Mouse (Mus musculus): Measurements from ENCODE around the gene Lmo7. TPM values are rescaled to one million over a fixed set of nuclear protein-coding genes. Genes with fewer than 3 reads are reported as not detected.

Gene Lmo7
- polyA plus RNA-seq, 1 experiment from 2014 or later, result 29.1 TPM

- Histone ChIP-seq H3K9me3 (replicated peaks; ENCODE audit: control insufficient read depth, low read length) (no peaks in the 10 kb centered on the region), H3K4me3 (replicated peaks; ENCODE audit: low read length) (no peak overlapping the region), H3K9ac (ENCODE audit: low read length) (no peak overlapping the region), H3K27ac (ENCODE audit: low read length) (no peak overlapping the region; the same call in 1 of the 2 replicates), H3K36me3 (ENCODE audit: control insufficient read depth, insufficient read depth, low read length) (no peaks in the 10 kb centered on the region), H3K27me3 (ENCODE audit: control insufficient read depth, insufficient read depth, low read length) (no peaks in the 10 kb centered on the region), H3K4me2 (ENCODE audit: low read depth, low read length) (no peak overlapping the region), H3K4me1 (ENCODE audit: control insufficient read depth, insufficient read depth, low read length) (peaks cover 10% of the 10 kb centered on the region)
- ATAC-seq (ENCODE audit: insufficient read depth, low FRiP score), result no peak
- WGBS, result 66% methylated on average over 9 of the region's 9 CpGs
Measured at GRCm38 (mm10) chr14:101870171-101870902, 140.6 kb downstream of the Lmo7 start.

- WGBS, result 56% methylated on average over 3 of the region's 3 CpGs
- no peaks in the 10 kb centered on the region for H3K9me3 ChIP-seq (replicated peaks; ENCODE audit: control insufficient read depth, low read length)
- ATAC-seq (ENCODE audit: insufficient read depth, low FRiP score), result peak; percentile 59; the same call in 1 of the 2 replicates
- no peaks in the 10 kb centered on the region for H3K36me3 ChIP-seq (ENCODE audit: control insufficient read depth, insufficient read depth, low read length)
- peaks cover 10% of the 10 kb centered on the region for H3K4me1 ChIP-seq (ENCODE audit: control insufficient read depth, insufficient read depth, low read length)
- H3K4me3 ChIP-seq (replicated peaks; ENCODE audit: low read length), result no peak overlapping the region
- H3K9ac ChIP-seq (ENCODE audit: low read length), result no peak overlapping the region
- peak overlapping the region; percentile 28 for H3K27ac ChIP-seq (ENCODE audit: low read length)
- H3K27me3 ChIP-seq (ENCODE audit: control insufficient read depth, insufficient read depth, low read length), result no peaks in the 10 kb centered on the region
- no peak overlapping the region for H3K4me2 ChIP-seq (ENCODE audit: low read depth, low read length)
Measured at GRCm38 (mm10) chr14:101872846-101873245, 143.1 kb downstream of the Lmo7 start.

DNA sequence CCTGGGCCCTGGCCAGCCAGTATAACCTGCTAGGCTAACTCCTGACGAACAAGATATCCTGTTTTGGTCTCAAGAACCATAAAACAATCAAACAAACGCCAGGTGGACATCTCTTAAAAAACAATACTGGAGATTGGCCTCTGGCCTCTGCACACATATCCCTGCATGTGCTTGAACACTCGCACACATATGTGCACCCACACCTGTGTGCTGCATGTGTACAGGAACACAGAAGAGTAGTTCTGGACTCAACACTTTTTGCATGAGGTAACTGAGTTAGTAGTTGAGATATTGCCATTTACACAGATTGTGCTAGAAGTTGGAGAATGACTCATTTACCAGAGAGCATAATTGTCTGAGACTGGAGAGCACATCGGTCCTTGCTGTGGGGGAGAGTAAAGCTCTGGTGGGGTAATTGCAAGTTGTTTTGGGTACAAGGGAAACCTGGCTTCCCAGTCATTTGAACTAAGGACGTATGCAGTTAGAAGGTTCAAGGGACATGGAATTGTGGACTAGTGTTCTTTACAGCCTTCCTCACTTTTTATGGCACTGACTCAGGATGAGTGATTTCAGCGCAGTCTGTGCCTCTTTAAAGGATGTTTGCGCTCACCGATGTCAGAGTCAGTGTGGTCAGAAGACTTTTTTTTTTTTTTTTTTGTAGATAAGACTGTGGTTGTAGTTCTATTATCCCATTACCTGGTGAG lies 148.7 kb downstream of the Lmo7 start:
- Histone ChIP-seq H3K9ac (ENCODE audit: low read length) (no peak overlapping the region), H3K4me2 (ENCODE audit: low read depth, low read length) (no peak overlapping the region)
- 73% methylated on average over 8 of the region's 8 CpGs for WGBS

DNA sequence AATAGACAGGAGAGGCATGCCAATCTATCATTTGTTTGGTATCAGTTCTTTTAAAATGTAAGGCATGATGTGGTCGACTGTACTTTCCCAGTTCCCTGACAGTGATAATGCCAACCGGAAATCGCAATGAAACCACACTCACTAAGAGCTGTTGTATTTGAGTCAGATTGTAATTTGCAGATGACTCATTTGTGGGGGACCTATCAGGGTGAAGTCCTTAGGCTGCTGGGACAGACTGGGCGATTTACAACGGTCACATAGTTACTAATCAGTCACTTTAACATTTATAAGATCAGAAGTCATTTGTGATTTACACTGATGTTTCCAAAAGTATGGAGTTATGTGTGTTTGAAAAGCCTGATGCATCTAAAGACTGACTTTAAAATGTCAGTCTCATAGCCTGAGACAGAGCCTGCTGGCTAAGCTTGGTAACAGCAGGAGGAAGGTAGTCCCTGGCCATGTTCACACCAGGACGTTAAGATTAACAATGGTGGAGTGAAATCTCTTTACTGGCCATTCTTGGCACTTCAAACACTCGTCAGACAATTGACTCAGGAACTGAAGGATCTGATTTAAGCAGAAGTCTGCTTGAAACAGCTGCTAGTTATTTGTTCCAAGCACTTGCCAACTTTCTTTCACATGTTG lies 149.4 kb downstream of the Lmo7 start:
- Histone ChIP-seq H3K36me3 (ENCODE audit: control insufficient read depth, insufficient read depth, low read length) (no peaks in the 10 kb centered on the region), H3K27me3 (ENCODE audit: control insufficient read depth, insufficient read depth, low read length) (no peaks in the 10 kb centered on the region), H3K4me1 (ENCODE audit: control insufficient read depth, insufficient read depth, low read length) (no peaks in the 10 kb centered on the region), H3K9me3 (replicated peaks; ENCODE audit: control insufficient read depth, low read length) (no peaks in the 10 kb centered on the region), H3K9ac (ENCODE audit: low read length) (no peak overlapping the region), H3K27ac (ENCODE audit: low read length) (no peak overlapping the region), H3K4me3 (replicated peaks; ENCODE audit: low read length) (no peak overlapping the region), H3K4me2 (ENCODE audit: low read depth, low read length) (no peak overlapping the region)
- 45% methylated on average over 7 of the region's 7 CpGs for WGBS
- no peak for ATAC-seq (ENCODE audit: insufficient read depth, low FRiP score)

More for the DNA sequence above, 148.7 kb downstream of the Lmo7 start:
- H3K36me3 ChIP-seq (ENCODE audit: control insufficient read depth, insufficient read depth, low read length), result no peaks in the 10 kb centered on the region
- no peaks in the 10 kb centered on the region for H3K4me1 ChIP-seq (ENCODE audit: control insufficient read depth, insufficient read depth, low read length)
- H3K27me3 ChIP-seq (ENCODE audit: control insufficient read depth, insufficient read depth, low read length), result no peaks in the 10 kb centered on the region
- no peaks in the 10 kb centered on the region for H3K9me3 ChIP-seq (replicated peaks; ENCODE audit: control insufficient read depth, low read length)
- no peak for ATAC-seq (ENCODE audit: insufficient read depth, low FRiP score)
- H3K27ac ChIP-seq (ENCODE audit: low read length), result no peak overlapping the region
- no peak overlapping the region for H3K4me3 ChIP-seq (replicated peaks; ENCODE audit: low read length)

DNA sequence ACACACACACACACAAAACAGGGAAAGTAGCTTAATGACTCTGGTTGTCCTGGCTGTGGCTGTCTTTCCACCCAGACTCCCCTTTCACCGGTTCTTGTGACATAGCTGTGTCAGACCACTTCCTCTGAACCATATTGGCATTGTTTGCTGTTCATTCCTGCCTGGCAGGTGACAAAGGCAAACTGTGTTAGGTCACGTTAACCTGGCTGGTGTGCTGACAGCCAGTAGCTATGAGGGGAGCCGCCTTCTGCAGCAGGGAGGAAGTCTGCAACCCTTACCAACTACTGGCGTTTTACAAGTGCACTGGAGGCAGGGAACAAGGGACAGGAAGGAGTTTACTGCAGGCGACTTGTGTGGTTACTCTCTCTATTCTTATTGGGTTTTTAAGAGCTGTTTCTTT lies 153.2 kb downstream of the Lmo7 start:
- no peaks in the 10 kb centered on the region for H3K9me3 ChIP-seq (replicated peaks; ENCODE audit: control insufficient read depth, low read length)
- no peak overlapping the region for H3K9ac ChIP-seq (ENCODE audit: low read length)
- peaks cover 2% of the 10 kb centered on the region; the same call in 1 of the 2 replicates for H3K36me3 ChIP-seq (ENCODE audit: control insufficient read depth, insufficient read depth, low read length)
- no peak overlapping the region for H3K4me2 ChIP-seq (ENCODE audit: low read depth, low read length)
- H3K4me3 ChIP-seq (replicated peaks; ENCODE audit: low read length), result no peak overlapping the region
- H3K27ac ChIP-seq (ENCODE audit: low read length), result no peak overlapping the region
- WGBS, result 16% methylated on average over 5 of the region's 5 CpGs
- H3K27me3 ChIP-seq (ENCODE audit: control insufficient read depth, insufficient read depth, low read length), result no peaks in the 10 kb centered on the region
- H3K4me1 ChIP-seq (ENCODE audit: control insufficient read depth, insufficient read depth, low read length), result no peaks in the 10 kb centered on the region
- peak; percentile 81 for ATAC-seq (ENCODE audit: insufficient read depth, low FRiP score)

GRCm38 (mm10) chr14:101883787-101884186 lies 154.0 kb downstream of the Lmo7 start:
- Histone ChIP-seq H3K27ac (ENCODE audit: low read length) (no peak overlapping the region), H3K36me3 (ENCODE audit: control insufficient read depth, insufficient read depth, low read length) (peaks cover 2% of the 10 kb centered on the region; the same call in 1 of the 2 replicates), H3K27me3 (ENCODE audit: control insufficient read depth, insufficient read depth, low read length) (no peaks in the 10 kb centered on the region), H3K4me2 (ENCODE audit: low read depth, low read length) (no peak overlapping the region), H3K4me3 (replicated peaks; ENCODE audit: low read length) (no peak overlapping the region), H3K9me3 (replicated peaks; ENCODE audit: control insufficient read depth, low read length) (no peaks in the 10 kb centered on the region), H3K4me1 (ENCODE audit: control insufficient read depth, insufficient read depth, low read length) (no peaks in the 10 kb centered on the region), H3K9ac (ENCODE audit: low read length) (no peak overlapping the region)
- 73% methylated on average over 6 of the region's 6 CpGs for WGBS
- no peak for ATAC-seq (ENCODE audit: insufficient read depth, low FRiP score)

GRCm38 (mm10) chr14:101886320-101886719 lies 156.6 kb downstream of the Lmo7 start:
- 95% methylated on average over 10 of the region's 10 CpGs for WGBS
- Histone ChIP-seq H3K4me3 (replicated peaks; ENCODE audit: low read length) (no peak overlapping the region), H3K9ac (ENCODE audit: low read length) (no peak overlapping the region), H3K27ac (ENCODE audit: low read length) (no peak overlapping the region), H3K9me3 (replicated peaks; ENCODE audit: control insufficient read depth, low read length) (no peaks in the 10 kb centered on the region), H3K4me1 (ENCODE audit: control insufficient read depth, insufficient read depth, low read length) (no peaks in the 10 kb centered on the region), H3K4me2 (ENCODE audit: low read depth, low read length) (no peak overlapping the region), H3K27me3 (ENCODE audit: control insufficient read depth, insufficient read depth, low read length) (no peaks in the 10 kb centered on the region), H3K36me3 (ENCODE audit: control insufficient read depth, insufficient read depth, low read length) (peaks cover 2% of the 10 kb centered on the region; the same call in 1 of the 2 replicates)
- no peak; the same call in 1 of the 2 replicates for ATAC-seq (ENCODE audit: insufficient read depth, low FRiP score)

DNA sequence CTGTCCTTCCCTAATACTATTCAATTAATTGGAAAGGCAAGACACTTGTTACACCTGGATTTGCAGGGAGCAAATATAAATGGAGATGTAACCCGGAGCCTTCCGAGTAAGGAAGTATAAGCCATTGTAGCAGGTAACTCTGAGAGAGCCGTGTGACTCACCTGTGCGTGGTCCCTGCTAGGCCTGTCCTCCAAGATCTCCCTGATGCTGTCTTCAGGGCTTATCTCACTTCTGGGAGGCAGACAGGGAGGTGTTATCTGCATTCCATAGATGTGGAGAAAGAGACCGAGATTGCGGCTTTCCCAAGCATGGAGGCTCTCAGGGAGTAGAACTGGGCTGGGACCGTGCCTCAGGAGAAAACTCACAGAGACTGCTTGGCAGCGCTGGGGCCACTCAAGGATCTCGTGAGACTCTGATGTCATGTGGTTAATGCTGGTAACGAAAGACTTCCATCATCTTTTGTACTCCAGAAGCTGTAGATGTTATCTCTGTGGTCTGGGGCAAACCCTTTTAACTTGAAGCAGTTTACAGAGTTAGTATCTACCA lies 162.2 kb downstream of the Lmo7 start:
- Histone ChIP-seq H3K4me3 (replicated peaks; ENCODE audit: low read length) (no peak overlapping the region), H3K27me3 (ENCODE audit: control insufficient read depth, insufficient read depth, low read length) (no peaks in the 10 kb centered on the region), H3K4me1 (ENCODE audit: control insufficient read depth, insufficient read depth, low read length) (no peaks in the 10 kb centered on the region), H3K9ac (ENCODE audit: low read length) (no peak overlapping the region), H3K9me3 (replicated peaks; ENCODE audit: control insufficient read depth, low read length) (no peaks in the 10 kb centered on the region), H3K4me2 (ENCODE audit: low read depth, low read length) (no peak overlapping the region), H3K36me3 (ENCODE audit: control insufficient read depth, insufficient read depth, low read length) (no peaks in the 10 kb centered on the region), H3K27ac (ENCODE audit: low read length) (no peak overlapping the region)
- peak; percentile 58 for ATAC-seq (ENCODE audit: insufficient read depth, low FRiP score)
- WGBS, result 63% methylated on average over 10 of the region's 10 CpGs

- Histone ChIP-seq H3K27ac (ENCODE audit: low read length) (no peak overlapping the region), H3K4me1 (ENCODE audit: control insufficient read depth, insufficient read depth, low read length) (no peaks in the 10 kb centered on the region), H3K27me3 (ENCODE audit: control insufficient read depth, insufficient read depth, low read length) (no peaks in the 10 kb centered on the region), H3K9ac (ENCODE audit: low read length) (no peak overlapping the region), H3K4me3 (replicated peaks; ENCODE audit: low read length) (no peak overlapping the region), H3K4me2 (ENCODE audit: low read depth, low read length) (no peak overlapping the region), H3K36me3 (ENCODE audit: control insufficient read depth, insufficient read depth, low read length) (no peaks in the 10 kb centered on the region), H3K9me3 (replicated peaks; ENCODE audit: control insufficient read depth, low read length) (no peaks in the 10 kb centered on the region)
- no peak for ATAC-seq (ENCODE audit: insufficient read depth, low FRiP score)
- 80% methylated on average over 8 of the region's 8 CpGs for WGBS
Measured at GRCm38 (mm10) chr14:101892496-101892895, 162.7 kb downstream of the Lmo7 start.

Data from stomach, embryonic 16.5 days (tissue).